Mouse (Mus musculus) megakaryocyte, embryonic 14.5 days (primary cell): Measurements from ENCODE around the gene Cabp1. TPM values are rescaled to one million over a fixed set of nuclear protein-coding genes. Genes with fewer than 3 reads are reported as not detected.
A peak's percentile ranks its signal among the peaks of the same experiment; 100 is the strongest.
"Not testable (repeated sequence)": the region's sequence is repeated elsewhere in the genome, so short reads cannot be mapped to it uniquely, and the experiment has no call there.

Experiments
- H3K27me3 ChIP-seq: replicated peaks from 2 replicates; pipeline ENCODE3; 2012; ENCODE audit warnings: inconsistent platforms
- H3K36me3 ChIP-seq: replicated peaks from 2 replicates; pipeline ENCODE3; 2012; ENCODE audit warnings: low read length, inconsistent platforms, mixed read lengths
- H3K4me1 ChIP-seq: 2 replicates; pipeline ENCODE4 v1.6.1; 2012; ENCODE audit warnings: inconsistent platforms
- H3K4me3 ChIP-seq: replicated peaks from 2 replicates; pipeline ENCODE3; 2012; ENCODE audit warnings: moderate library complexity, mild to moderate bottlenecking, inconsistent platforms
- H3K9me3 ChIP-seq: 2 replicates; pipeline ENCODE4 v1.6.1; 2012; ENCODE audit warnings: inconsistent platforms
- FLI1 ChIP-seq: IDR thresholded peaks from 2 replicates; pipeline ENCODE4 v1.6.1; 2012; ENCODE audit warnings: low read length, inconsistent platforms, mixed read lengths
- GATA1 ChIP-seq: IDR thresholded peaks from 3 replicates; pipeline ENCODE4 v1.6.1; 2012; ENCODE audit warnings: mixed read lengths, low read length, inconsistent platforms, borderline replicate concordance
- polyA plus RNA-seq: library from polyadenylated mRNA; stranded (reverse); fragments of >175 nt; gene quantifications from 2 replicates; pipeline ENCODE4 v1.2.3, GENCODE M21; 2012; ENCODE audit warnings: low replicate concordance; ENCODE audit not compliant: insufficient read depth

Cabp1 gene
- polyA plus RNA-seq, 1 experiment, result 1.7 TPM

- H3K36me3 ChIP-seq, result peaks cover 38% of the 10 kb centered on the region
- peaks cover 85% of the 10 kb centered on the region for H3K4me1 ChIP-seq
- no peaks in the 10 kb centered on the region for H3K9me3 ChIP-seq
- H3K4me3 ChIP-seq, result peak overlapping the region; percentile 97
- no peaks in the 10 kb centered on the region for H3K27me3 ChIP-seq
- TF ChIP-seq FLI1, result no peak
- TF ChIP-seq GATA1, result peak; percentile 61; the same call in 1 of the 3 replicates
Observed at GRCm38 (mm10) chr5:115155831-115156230, 38.4 kb downstream of the Cabp1 start.

DNA sequence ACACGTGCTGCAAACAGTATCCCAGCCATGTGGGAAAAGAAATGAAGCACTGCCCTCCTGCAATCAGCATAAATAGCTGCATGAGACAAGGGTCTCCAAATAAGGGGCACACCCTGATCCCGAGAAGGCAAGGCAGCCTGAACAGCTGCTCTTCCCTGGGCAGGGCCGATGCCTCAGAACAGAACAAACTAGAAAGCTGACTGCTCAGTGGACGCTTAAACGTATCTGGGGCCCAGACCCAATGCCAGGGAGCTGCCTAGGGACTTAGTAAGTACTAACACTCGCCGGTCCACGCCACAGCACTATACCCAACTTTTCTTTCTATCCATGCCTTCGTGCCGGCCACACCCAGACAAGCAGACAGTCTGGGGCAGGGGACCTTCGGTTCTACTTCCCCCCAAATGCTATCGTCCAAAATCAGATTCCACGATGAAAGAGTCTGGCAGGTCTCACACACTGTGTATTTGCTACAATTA is 39.0 kb downstream of the Cabp1 start:
- Histone ChIP-seq H3K4me3 (peak overlapping the region; percentile 97), H3K9me3 (peaks cover 3% of the 10 kb centered on the region; the same call in 1 of the 2 replicates), H3K4me1 (peaks cover 85% of the 10 kb centered on the region), H3K36me3 (peaks cover 44% of the 10 kb centered on the region), H3K27me3 (no peaks in the 10 kb centered on the region)
- TF ChIP-seq FLI1 (no peak), GATA1 (no peak)

DNA sequence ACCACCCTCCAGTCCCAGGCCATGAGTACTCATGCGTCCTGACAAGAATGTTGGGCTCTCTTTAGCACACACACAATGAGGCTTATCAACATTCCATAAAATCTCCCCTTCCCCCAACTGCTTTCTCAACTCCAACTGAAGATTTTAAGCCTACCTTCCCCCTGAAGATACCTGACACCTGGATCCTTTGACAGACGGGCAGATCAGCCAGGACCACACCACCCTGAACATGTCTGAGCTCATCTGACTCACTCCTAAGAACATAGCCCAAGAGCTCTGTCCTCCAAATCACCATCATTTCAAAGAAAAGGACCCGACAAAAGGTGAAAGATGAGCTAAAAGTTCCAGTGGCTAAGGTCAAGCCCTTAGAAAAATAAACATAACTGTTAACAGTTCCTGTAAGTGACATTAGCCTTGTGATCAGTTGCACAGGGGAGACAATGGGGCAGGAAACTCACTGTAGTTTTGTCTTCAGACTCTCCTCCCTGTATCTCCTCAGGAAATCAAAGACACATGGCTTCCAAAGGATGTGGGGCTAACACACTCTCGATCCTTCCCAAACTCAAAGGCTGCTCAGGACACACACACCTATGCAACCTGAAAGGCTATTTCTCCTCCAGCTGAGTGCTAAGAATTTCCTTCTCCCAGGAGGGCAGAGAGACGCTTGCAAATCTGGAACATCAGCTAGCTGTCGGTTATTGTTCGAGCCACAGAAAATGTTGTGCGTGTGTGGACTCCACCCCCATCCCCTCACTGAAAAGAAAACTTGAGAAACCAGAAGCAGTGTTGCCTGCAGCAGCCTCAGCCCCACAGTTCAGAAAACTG is 41.8 kb downstream of the Cabp1 start:
- Histone ChIP-seq H3K4me1 (peaks cover 75% of the 10 kb centered on the region), H3K36me3 (peaks cover 71% of the 10 kb centered on the region), H3K4me3 (no peak overlapping the region), H3K9me3 (peaks cover 12% of the 10 kb centered on the region), H3K27me3 (no peaks in the 10 kb centered on the region)
- TF ChIP-seq FLI1 (no peak), GATA1 (no peak)

DNA sequence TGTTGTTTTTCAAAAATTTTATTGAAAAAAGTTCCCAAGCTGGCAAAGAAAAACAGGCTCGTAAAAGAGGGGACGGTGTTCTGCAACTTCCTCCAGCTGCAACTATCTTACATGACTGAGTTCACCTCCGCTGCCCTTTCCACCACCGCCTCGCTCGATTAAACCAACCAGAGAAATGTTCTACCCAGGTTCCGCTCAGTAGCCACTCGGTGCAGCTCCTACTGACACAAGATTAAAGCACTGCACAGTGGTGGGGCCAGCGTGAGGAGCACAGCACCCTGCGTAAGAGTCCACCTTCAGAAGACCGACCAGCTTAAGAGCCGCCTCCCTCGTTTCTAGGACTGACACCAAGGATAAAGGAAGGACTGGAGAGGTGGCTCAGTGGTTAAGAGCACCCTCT is 42.7 kb downstream of the Cabp1 start:
- Histone ChIP-seq H3K27me3 (no peaks in the 10 kb centered on the region), H3K4me3 (no peak overlapping the region), H3K9me3 (peaks cover 12% of the 10 kb centered on the region), H3K4me1 (peaks cover 69% of the 10 kb centered on the region), H3K36me3 (peaks cover 80% of the 10 kb centered on the region)
- TF ChIP-seq FLI1 (no peak), GATA1 (no peak)

DNA sequence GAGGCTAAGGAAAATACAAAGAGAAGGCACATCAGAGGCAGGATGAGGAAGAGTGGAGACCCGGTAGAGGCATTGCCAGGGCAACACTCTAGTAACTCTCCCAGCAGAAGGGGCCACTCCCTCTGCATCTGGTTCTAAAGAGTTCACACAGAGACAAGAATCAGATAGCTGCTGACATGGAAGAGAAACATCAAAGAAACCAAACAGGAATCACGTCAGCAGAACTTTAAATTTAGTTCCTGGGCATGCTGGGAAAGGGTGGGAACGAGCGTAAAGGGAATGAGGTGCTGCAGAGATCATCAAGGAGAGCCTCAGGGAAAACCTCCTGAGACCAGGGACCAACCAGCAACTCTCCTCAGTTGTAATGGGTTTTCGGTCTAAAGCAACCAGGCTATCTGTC is 43.2 kb downstream of the Cabp1 start:
- TF ChIP-seq GATA1 (no peak), FLI1 (no peak)
- Histone ChIP-seq H3K4me1 (peaks cover 68% of the 10 kb centered on the region), H3K36me3 (peaks cover 85% of the 10 kb centered on the region), H3K9me3 (peaks cover 12% of the 10 kb centered on the region), H3K4me3 (no peak overlapping the region), H3K27me3 (no peaks in the 10 kb centered on the region)

DNA sequence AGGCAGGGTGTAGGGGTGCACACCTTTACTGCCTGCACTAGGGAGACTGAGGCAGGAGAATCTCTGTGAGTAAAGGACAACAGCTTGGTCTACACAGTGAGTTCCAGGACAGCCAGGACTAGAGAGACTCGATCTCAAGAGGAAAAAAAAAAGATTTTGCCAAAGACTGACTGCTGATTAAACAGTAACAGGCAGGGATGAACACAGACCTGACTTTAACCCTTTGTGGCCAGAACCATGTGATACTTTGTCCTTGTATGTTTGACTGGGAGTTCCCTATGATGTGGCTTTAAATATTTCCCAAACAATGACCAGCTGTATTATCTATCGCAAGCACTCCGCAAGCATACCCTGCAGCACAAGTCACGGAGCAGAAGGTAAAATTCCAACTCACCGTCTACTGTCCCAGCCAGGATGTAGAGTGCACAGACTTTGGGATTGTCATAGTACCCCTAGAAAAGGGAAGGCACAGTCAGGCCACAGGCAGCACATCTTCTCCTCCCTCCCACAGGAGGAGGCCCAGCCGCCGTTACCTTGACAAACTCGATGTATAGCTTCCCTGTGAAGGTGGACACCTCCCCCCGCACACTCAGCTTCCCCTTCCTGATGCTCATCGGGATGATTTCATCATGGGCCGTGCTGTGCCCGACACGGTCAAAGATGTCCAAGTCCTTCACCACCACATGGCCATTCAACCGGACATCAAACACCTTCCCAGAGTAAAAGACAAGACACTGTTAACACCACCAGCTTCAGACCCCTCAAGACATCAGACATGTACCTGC is 44.3 kb downstream of the Cabp1 start:
- Histone ChIP-seq H3K4me1 (peaks cover 61% of the 10 kb centered on the region), H3K9me3 (peaks cover 12% of the 10 kb centered on the region), H3K36me3 (peaks cover 93% of the 10 kb centered on the region), H3K4me3 (peak overlapping the region; percentile 3), H3K27me3 (no peaks in the 10 kb centered on the region)
- no peak for TF ChIP-seq GATA1
- TF ChIP-seq FLI1, result no peak

DNA sequence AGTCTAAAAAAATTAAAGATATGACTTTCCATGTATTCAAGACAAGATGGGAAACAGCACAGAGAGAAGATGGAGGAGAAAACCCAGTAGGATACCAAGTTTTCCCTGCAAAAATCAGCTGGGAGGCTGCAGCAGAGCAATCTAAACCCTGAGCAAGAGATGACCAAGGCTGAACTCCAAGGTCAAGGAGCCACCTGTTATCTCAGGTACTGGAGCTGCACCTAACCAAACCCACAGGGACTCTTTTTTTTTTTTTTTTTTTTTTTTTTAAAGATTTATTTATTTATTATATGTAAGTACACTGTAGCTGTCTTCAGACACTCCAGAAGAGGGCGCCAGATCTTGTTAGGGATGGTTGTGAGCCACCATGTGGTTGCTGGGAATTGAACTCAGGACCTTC is 45.3 kb downstream of the Cabp1 start:
- Histone ChIP-seq H3K36me3 (peaks cover 96% of the 10 kb centered on the region), H3K9me3 (peaks cover 12% of the 10 kb centered on the region), H3K4me1 (peaks cover 51% of the 10 kb centered on the region)
- not testable (repeated sequence) for H3K27me3 ChIP-seq, H3K4me3 ChIP-seq

- no peak for TF ChIP-seq GATA1
- TF ChIP-seq FLI1, result no peak
- no peak overlapping the region for H3K4me3 ChIP-seq
- peaks cover 12% of the 10 kb centered on the region for H3K9me3 ChIP-seq
- H3K27me3 ChIP-seq, result no peaks in the 10 kb centered on the region
- peaks cover 50% of the 10 kb centered on the region for H3K4me1 ChIP-seq
- peaks cover 97% of the 10 kb centered on the region for H3K36me3 ChIP-seq
Observed at GRCm38 (mm10) chr5:115148378-115148777, 45.8 kb downstream of the Cabp1 start.

DNA sequence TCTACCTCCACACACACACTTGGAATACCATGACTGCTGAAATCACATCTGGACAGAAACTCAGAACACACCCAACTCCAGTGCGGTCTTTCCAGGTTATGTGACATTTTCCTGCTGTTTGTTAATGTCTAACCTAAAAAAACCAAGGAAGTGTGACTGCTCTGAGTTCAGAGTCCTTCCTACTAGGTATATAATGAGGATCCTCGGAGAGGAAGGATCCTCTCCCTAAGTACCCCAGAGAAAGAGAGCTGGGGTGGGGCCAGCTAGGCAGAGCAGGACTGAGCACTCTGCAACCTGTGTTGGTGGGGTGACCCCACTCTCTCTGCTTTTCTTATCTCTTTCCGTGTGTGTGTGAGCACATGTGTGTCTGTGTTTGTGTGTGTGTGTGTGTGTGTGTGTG is 46.8 kb downstream of the Cabp1 start:
- TF ChIP-seq GATA1 (no peak), FLI1 (no peak)
- H3K4me3 ChIP-seq, result no peak overlapping the region
- peaks cover 12% of the 10 kb centered on the region for H3K9me3 ChIP-seq
- no peaks in the 10 kb centered on the region for H3K27me3 ChIP-seq
- H3K36me3 ChIP-seq, result peaks cover 97% of the 10 kb centered on the region
- peaks cover 45% of the 10 kb centered on the region for H3K4me1 ChIP-seq

DNA sequence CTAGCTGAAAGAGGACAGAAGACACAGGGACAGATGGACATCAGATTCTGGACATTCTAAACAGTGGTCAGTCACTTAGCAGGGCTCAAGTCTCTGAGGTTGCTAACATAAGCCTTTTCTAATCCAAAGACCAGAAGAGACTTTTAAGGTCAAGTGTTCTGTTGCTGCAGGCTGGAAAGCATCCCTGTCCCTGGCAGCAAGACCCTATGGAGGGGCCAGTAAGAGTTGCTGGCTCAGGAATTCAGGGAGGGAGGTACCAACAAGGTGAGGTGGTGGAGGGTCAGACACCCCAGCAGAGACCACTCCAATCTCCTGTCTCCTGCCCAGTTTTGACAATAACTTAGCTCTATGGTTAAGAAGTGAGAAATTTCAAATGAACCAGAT is 47.4 kb downstream of the Cabp1 start:
- Histone ChIP-seq H3K36me3 (peaks cover 97% of the 10 kb centered on the region), H3K9me3 (peaks cover 12% of the 10 kb centered on the region), H3K27me3 (no peaks in the 10 kb centered on the region), H3K4me3 (no peak overlapping the region), H3K4me1 (peaks cover 41% of the 10 kb centered on the region)
- TF ChIP-seq FLI1, result no peak
- TF ChIP-seq GATA1, result no peak
